Mouse (Mus musculus): Measurements from ENCODE around the gene C3ar1.

C3ar1 gene

DNA sequence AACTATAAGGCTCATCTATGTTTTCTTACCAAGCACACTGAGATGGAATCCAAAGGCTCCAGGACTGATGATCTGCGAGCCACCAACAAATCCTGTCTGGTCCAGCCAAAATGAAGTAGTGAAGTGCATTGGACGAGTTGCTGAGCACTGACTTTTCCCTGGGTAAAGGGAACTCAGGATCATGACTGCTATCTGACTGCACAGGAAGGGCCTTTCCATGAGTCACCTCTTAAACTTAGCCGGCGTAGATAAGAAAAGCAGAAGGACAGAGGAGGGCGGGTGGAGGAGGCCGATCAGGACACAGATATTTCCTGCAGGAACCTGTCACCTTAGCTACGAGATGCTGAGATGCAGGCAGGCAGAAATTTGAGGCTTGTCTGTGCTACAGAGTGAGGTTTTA, at the start of gene C3ar1:
TSS of gene C3ar1 (minus strand) at position 207 of the 400 bp plus-strand sequence.
- DNase-seq = peak; percentile 15

- DNase-seq = peak; percentile 75
Observed at GRCm38 (mm10) chr6:122892442-122893049, 36.6 kb upstream of the C3ar1 start.

- no peak for DNase-seq
Observed at GRCm38 (mm10) chr6:122889599-122889998, 33.6 kb upstream of the C3ar1 start.

DNA sequence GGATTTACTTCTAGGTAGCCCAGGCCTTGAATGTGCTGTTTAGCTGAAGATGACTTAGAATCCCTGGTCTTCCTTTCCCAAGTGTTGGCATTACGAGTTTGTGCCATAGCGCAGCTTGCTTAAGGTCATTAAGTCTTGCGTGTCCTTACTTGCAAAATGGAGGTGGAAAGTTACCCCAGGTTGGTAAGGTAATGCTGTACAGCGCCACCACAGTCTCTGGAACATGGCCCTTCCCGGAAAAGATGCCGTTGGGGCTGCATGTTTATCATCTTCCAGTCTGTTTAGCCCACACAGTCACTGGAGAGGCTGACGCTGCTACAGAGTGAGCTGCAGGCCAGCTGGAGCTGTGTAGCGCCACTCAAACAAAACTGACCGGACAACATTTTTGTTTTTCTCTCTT, 27.6 kb upstream of the C3ar1 start:
- no peak for DNase-seq

- DNase-seq = no peak
Observed at GRCm38 (mm10) chr6:122881287-122881686, 25.3 kb upstream of the C3ar1 start.

DNA sequence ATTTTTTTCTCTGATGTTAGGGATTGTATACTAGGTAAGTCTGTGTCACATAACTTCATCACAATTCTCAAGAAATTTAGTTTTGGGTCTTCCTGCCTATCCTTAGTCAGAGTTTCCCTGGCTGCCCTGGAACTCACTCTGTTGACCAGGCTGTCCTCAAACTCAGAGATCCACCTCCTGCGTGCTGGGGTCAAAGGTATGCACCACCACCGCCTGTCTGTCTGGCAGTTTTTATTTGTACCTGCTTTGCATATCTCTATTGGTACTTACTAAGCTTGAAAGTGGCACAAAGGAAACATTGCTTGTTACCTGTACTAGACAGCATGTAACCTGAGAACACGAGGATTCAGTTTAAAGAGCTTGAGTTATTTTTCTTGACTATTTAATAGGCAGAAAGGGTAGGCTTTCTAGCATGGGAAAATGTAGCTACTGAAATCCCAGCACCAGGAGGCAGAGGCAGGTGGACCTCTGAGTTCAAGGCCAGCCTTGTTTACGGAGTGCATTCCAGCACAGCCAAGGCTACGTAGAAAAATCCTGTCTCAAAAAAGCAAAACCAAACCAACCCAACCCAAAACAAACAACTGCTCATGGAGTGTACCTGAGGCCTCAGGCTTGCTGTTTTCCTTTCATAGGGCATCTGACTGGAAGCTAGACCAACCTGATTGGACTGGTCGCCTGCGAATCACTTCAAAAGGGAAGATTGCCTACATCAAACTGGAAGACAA, 24.0 kb upstream of the C3ar1 start:
- DNase-seq = no peak

GRCm38 (mm10) chr6:122879141-122879735, 23.3 kb upstream of the C3ar1 start:
- no peak for DNase-seq

GRCm38 (mm10) chr6:122874720-122875389, 18.9 kb upstream of the C3ar1 start:
- peak; percentile 21 for DNase-seq

GRCm38 (mm10) chr6:122873871-122874719, 18.1 kb upstream of the C3ar1 start, which contains the start of gene Necap1:
Gene Necap1 (plus strand): TSS chr6:122874474.
- DNase-seq = peak; percentile 99

DNA sequence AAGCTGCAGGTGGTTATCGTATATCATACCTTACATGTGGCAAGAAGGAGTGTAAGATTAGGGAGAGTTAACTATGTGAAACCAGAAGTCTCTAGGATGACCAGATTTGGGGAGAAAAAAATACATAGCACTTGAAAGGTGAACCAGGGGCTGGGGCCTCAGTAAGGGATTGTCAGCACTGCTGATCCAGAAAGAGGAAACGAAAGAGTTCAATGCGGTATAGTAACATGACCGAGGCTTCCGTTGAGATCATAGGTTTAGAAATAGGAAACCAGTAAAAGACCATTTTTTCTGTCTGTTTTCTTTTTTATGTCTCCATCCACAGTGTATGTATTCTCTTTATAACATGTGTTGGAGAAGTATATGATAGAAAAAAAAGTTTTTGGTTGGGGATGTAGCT, 16.8 kb upstream of the C3ar1 start:
- DNase-seq = peak; percentile 66

DNA sequence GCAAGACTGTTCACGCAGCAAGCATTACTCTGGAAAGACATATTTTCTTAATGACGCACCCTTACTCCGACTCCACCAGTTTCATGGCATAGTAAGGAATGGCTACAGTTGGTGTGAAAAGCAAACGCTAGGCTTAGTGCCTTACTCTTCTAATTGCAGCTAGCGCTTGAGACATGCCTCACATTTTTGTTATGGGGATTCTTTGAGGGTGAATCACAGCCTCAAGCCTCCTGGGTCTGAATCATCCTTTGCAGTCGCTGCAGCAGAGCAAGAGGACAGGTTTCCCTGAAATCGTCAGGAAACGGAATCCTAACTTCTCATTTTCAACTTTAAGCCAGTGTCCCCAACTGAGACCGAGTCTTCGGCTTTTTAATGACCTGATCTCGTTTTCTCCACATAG, 13.9 kb upstream of the C3ar1 start:
- peak; percentile 17 for DNase-seq

DNA sequence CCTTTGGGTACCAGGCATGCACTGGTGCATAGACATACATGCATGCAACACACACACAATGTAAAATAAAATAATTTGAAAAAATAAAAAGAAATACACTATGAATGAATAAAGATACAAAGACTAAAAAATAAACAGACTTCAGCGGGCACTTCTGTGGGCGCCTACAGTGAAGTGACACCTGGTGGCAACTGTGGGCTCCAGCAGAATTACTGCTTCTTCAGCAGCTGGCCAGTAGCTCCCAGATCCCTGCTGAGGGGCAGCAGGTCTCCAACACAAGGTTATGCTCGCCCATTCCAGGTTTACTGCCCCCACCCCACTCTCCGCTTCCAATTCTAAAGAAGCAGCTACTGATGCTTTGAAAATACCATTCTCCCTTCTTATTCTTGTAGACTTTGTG, 12.0 kb upstream of the C3ar1 start:
- DNase-seq = no peak

DNA sequence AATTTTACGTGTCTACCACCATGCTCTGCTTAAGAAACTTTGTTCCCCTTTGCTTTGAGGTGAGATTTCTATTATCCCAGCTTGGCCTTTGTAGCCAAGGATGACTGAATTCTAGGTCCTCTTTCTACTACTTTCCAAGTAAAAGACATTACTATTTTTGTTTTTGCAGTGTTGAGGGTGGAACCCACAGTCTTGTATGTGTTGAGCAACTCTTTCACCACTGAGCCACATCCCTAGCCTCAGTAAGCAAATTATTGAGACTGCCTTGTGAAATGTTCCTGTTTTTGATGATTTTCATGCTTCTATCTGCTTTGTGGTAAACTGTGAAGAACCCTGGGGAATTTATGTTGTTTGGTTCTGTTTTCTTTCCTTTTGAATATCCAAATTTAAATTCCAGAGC, 6.9 kb upstream of the C3ar1 start:
- peak; percentile 57 for DNase-seq

DNA sequence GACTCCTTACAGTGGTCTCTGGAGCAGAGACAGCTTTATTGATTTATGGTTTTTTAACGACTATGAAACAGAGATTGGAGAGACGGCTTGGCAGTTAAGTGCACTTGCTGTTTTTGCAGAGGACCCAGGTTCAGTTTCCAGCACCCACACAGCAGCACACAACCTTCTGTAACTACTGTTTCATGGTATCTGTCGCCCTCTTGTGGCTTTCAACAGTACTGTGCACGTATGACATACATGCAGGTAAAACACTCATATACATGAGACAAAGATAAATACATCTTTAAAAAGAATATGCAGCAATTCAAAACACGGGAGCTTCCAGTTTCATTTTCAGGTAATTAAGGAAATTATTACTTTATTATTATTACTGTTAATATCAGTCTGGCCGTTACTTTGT, 6.5 kb upstream of the C3ar1 start:
- no peak for DNase-seq

DNA sequence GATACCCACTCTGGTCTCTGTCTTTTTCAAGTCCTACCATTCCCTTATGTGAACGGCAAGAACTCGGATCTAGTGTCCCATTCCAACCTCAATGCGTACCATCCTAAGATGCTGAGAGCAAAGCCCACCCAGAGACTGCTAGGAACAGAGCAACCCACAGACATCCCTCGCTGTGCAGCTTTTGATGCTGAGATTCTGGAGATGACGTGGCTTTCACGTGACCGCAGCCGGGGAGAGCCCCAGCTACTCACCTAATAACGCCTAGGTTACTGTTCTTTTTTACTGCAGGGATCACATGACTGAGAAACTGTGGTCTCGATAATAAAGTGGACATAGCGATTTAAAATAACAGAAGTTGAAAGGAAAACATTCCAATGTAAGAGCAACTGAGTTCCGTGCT, 1.4 kb downstream of the C3ar1 start:
- no peak for DNase-seq

GRCm38 (mm10) chr6:122852696-122853095, 3.3 kb downstream of the C3ar1 start:
- DNase-seq = peak; percentile 51

DNA sequence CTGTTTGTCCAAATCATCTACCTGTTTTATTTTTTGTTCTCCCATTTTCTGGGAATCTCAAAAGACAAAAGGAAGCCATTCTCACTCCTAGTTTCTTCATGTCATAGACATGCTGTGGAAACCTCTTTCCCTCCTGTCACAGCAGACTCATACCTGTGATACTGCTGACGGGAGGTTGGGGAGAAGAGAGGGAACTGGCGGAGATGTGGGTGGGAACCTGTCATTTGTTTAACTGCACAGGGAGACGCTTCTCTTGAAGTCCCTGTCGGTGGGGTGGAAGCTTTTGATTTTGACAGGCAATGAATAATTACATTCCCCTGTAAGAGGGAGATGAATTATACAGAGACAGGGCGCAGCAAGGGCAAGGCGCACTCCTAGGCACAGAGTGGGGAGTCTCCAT, 12.2 kb downstream of the C3ar1 start:
- DNase-seq = no peak

GRCm38 (mm10) chr6:122837539-122837938, 18.4 kb downstream of the C3ar1 start:
- no peak for DNase-seq

DNA sequence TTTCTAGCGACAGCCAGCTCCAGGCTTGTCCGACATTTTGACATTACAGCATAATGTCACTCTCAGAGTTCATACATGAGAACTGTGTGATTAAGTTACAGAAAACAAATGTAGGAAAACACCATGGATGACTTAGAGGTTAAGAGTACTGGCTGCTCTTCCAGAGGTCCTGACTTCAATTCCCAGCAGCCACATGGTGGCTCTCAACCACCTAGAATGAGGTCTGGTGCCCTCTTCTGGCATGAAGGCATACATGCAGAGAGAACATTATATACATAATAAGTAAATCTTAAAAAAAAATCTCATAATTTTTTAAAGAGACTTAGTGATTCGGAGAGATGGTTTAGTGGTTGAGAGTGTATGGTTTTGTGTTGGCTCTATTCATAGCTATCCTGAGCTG, 19.0 kb downstream of the C3ar1 start:
- DNase-seq = no peak

GRCm38 (mm10) chr6:122834365-122834764, 21.6 kb downstream of the C3ar1 start:
- DNase-seq = peak; percentile 71

DNA sequence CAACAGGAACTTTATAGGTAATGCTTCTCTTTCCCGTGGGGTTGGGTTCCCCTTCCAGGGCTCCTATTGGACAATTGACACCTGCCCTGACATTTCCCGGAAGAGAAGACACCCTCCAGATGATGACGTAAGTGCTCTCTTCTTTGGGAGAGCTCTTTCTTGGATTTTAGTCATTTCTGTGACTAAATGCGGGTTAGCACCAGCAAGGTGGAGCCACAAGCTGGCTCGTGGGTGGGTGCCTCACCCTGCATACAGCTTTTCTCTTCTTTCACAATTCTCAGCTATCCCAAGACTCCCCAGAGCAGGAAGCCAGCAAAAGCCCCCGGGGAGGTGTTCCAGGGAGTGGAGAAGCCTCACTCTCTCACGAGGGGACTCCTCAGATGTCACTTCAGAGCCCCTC, 23.1 kb downstream of the C3ar1 start:
- DNase-seq = no peak

DNA sequence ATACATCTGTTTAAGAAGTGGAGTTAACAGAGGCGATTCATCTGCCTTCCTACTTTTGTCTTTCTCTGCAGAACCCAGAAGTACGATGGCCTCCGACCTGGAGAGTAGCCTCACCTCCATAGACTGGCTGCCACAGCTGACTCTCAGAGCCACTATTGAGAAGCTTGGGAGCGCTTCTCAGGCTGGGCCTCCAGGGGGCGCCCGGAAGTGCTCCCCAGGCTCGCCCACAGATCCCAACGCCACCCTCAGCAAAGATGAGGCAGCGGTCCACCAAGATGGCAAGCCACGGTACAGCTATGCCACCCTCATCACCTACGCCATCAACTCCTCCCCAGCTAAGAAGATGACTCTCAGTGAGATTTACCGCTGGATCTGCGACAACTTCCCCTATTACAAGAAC, 27.9 kb downstream of the C3ar1 start:
- DNase-seq = peak; percentile 45

Data from lung, postnatal 36 days (tissue).